Mouse (Mus musculus) subcutaneous adipose tissue, adult 2 months (tissue): Measurements from ENCODE around the gene Rnase4. TPM values are rescaled to one million over a fixed set of nuclear protein-coding genes. Genes with fewer than 3 reads are reported as not detected.

Experiments used
- polyA plus RNA-seq: library from polyadenylated mRNA; depleted of rRNA; stranded (reverse); fragments of >200 nt; gene quantifications from 2 replicates; pipeline ENCODE4 v1.2.3, GENCODE M21; 2012; ENCODE audit warnings: low replicate concordance; rRNA removed

Rnase4 gene
- 351 and 371 TPM in 2 replicates for polyA plus RNA-seq

DNA sequence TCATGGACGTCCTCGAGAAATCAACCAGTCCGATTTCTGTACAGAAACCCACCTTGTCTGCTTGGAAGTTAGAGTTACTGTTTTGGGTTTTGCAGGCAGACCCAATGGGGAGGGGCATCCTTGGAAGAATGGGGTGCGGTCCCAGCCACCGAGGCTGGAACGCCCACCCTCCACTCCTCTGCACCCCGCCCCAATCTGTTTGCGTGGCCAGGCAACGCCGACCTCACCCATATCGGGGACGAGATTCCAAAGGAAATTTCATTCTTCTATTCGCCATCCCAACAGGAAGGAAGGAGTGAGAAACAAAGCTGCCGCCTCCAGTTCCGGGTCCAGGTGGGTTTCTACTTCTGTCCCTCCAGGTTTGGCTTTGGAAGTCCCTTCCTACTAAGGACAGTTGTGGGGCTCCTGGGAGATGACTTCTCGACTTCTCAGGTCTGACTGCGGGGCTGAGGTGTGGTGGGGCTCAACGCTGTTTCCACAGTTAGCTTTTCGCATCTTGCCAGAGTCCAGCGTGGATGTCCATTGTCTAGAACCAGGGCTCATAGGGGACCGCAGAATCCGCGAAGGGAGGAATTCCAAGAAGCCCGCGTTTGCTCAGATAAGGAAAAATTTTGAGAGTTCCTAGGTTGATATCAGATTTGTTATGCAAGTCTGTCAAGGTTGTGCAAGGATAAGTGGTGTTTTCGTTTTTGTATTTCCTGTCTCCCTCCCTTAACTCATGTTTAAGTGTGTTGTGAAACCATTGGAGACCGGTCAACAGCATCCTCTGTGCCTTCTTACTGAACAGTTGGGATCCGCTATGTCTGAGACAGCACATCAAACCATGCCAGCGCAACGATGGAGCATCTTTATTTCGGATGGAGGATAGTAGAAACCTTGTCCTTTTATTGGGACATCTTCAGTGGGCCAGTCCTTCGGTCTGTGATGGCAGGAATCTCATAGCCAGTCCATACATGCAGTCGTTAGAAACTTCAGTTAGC, at the start of gene Rnase4, which contains the start of gene Ang:
Rnase4 (plus strand) TSS at position 157 of the 980 bp plus-strand sequence.
Ang (plus strand) TSS at position 230 of the 980 bp plus-strand sequence.

DNA sequence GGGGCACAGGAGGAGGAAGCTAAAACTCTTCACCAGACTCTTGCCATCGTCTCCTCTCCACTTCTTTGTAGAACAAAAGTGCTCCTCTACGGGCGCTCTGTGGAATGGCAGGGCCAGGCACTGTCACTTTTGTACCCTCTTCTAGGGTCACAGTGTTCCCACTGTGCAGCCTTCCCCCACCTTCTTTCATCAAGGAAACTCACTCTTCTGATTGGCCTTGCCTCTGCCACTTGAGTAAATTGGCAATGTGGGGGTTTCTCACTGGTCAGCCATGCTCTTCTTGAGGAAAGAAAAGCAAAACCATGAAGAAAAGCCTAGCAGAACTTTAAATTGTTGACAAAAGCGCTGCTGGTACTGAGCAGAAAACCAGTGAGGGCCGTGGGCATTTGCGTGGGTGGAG, 49.1 kb upstream of the Rnase4 start, which contains the start of gene Rnase9:
Rnase9 (minus strand) TSS at position 101 of the 400 bp plus-strand sequence.

GRCm38 (mm10) chr14:51050063-51050462, 40.8 kb upstream of the Rnase4 start, which contains the start of gene Rnase11:
TSS of gene Rnase11 (minus strand) at chr14:51050163.

GRCm38 (mm10) chr14:51057401-51057831, 33.5 kb upstream of the Rnase4 start, which contains the start of gene Rnase12:
TSS of gene Rnase12 (minus strand) at chr14:51057661.

DNA sequence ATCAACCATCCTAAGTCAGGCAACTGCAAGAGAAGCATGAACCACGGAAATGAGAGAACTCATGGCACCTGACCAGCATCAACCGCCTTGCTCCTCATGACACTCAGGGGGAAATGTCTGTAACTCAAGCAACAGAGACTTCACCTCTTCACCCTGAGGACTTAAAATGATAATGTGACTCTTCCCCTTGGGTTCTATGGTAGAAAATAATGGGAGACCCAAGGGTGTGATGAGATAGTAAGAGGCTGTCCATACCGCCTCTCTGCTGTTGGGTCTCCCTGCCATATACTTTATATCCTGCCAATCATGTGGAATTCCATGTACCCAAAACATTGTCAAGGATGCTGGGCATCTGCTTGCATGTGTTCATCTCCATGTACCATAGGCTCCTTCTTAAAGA, 16.5 kb upstream of the Rnase4 start, which contains the start of gene Olfr750:
Olfr750 (minus strand) TSS at position 101 of the 400 bp plus-strand sequence.

DNA sequence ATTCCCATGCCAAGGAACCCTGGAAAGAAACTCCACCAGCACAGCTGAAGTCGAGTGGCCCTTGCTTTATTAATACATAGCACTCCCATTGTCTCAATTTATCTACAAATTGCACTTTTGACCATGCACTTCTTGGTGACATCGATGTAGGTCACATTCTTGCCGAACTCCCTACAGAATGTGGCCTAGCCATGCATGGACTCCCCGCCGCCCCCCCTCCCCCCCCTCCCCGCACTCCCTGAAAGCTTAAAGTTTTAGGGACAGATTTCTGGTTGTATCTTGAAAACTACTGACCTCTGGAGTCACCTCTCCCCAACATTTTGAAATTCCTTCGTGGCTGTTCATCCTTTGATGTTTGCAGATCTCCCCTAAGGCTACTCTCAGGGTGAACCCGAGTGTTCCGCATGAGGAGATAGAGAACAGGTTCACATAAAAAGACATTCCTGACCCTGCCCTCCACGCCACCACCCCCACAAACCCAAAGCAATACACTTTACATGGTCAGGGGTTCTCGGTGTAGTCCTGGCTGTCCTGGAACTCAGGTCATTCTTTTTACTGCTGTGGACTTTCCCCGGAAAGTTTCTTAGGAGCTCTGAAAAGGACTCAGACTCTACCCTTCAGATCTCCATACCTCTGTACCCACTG, 23.2 kb downstream of the Rnase4 start, which contains the start of gene Eddm3b:
Eddm3b (plus strand) TSS at position 511 of the 645 bp plus-strand sequence.

DNA sequence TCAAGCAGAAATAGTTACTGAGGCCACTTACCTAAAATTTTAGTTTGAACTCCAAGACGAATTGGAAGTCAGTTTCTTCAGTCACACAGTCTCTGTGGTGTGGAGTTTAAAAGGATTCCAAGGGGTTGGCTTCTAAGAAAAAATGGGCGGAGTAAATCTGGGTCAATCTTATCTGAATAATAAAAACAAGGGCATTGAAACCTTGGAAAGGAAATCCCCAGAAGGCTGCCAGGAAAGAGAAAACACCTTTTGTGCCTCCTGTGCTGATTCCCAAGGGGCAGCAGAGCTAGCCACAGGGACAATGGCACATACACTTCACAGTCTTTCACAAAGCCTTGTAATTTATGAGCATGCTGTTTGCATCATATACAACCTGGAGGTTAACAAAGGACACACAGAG, 55.8 kb downstream of the Rnase4 start, which contains the start of gene Rnase1:
Rnase1 (minus strand) TSS at position 101 of the 400 bp plus-strand sequence.

Other genes with a start within 250 kb of the Rnase4 start
- 42.1 and 45.4 TPM in 2 replicates for gene Tep1, start 220.5 kb upstream of the Rnase4 start, polyA plus RNA-seq
- gene Klhl33, start 193.6 kb upstream of the Rnase4 start, polyA plus RNA-seq, result 1.4 and 5.6 TPM in 2 replicates
- gene Osgep, start 166.2 kb upstream of the Rnase4 start, polyA plus RNA-seq, result 96.7 and 170 TPM in 2 replicates
- 50.6 and 81.1 TPM in 2 replicates for gene Apex1, start 166.1 kb upstream of the Rnase4 start, polyA plus RNA-seq
- gene Pip4p1, start 160.2 kb upstream of the Rnase4 start, polyA plus RNA-seq, result 98.7 and 110 TPM in 2 replicates
- 65.9 and 76.6 TPM in 2 replicates for gene Pnp, start 160.0 kb upstream of the Rnase4 start, polyA plus RNA-seq
- 54.4 and 76.0 TPM in 2 replicates for gene Gm49342, start 146.6 kb upstream of the Rnase4 start, polyA plus RNA-seq
- 2.7 and 4.3 TPM in 2 replicates for gene Pnp2, start 135.1 kb upstream of the Rnase4 start, polyA plus RNA-seq
- gene Rnase10, start 83.3 kb upstream of the Rnase4 start, polyA plus RNA-seq, result 0.47 and 0.87 TPM in 2 replicates
- 0.10 and 0.30 TPM in 2 replicates for gene Rnase9, start 49.2 kb upstream of the Rnase4 start, polyA plus RNA-seq
- not detected in 2 replicates for gene Rnase11, start 40.9 kb upstream of the Rnase4 start, polyA plus RNA-seq
- 0.72 TPM in 1 of 2 replicates, not detected in the other for gene Rnase12, start 33.4 kb upstream of the Rnase4 start, polyA plus RNA-seq
- not detected in 2 replicates for gene Olfr750, start 16.6 kb upstream of the Rnase4 start, polyA plus RNA-seq
- gene Ang, start 73 bp downstream of the Rnase4 start, polyA plus RNA-seq, result 28.9 and 32.3 TPM in 2 replicates
- not detected in 2 replicates for gene Eddm3b, start 23.3 kb downstream of the Rnase4 start, polyA plus RNA-seq
- gene Rnase6, start 32.8 kb downstream of the Rnase4 start, polyA plus RNA-seq, result 8.0 and 12.6 TPM in 2 replicates
- gene Rnase1, start 55.7 kb downstream of the Rnase4 start, polyA plus RNA-seq, result 0.24 and 3.5 TPM in 2 replicates
- not detected in 2 replicates for gene Rnase2b, start 71.2 kb downstream of the Rnase4 start, polyA plus RNA-seq
- gene Ang2, start 108.1 kb downstream of the Rnase4 start, polyA plus RNA-seq, result not detected in 2 replicates
- gene Ear14, start 112.3 kb downstream of the Rnase4 start, polyA plus RNA-seq, result not detected in 2 replicates
- gene Rnase2a, start 165.0 kb downstream of the Rnase4 start, polyA plus RNA-seq, result 0.21 and 14.8 TPM in 2 replicates